Mouse (Mus musculus): ENCODE results near the gene Aldh3a1. TPM values are rescaled to one million over a fixed set of nuclear protein-coding genes. Genes with fewer than 3 reads are reported as not detected.
"Not testable (repeated sequence)": the region's sequence is repeated elsewhere in the genome, so short reads cannot be mapped to it uniquely, and the experiment has no call there.

The Aldh3a1 gene
- polyA plus RNA-seq, 1 experiment from 2014 or later, result 0.19 TPM

DNA sequence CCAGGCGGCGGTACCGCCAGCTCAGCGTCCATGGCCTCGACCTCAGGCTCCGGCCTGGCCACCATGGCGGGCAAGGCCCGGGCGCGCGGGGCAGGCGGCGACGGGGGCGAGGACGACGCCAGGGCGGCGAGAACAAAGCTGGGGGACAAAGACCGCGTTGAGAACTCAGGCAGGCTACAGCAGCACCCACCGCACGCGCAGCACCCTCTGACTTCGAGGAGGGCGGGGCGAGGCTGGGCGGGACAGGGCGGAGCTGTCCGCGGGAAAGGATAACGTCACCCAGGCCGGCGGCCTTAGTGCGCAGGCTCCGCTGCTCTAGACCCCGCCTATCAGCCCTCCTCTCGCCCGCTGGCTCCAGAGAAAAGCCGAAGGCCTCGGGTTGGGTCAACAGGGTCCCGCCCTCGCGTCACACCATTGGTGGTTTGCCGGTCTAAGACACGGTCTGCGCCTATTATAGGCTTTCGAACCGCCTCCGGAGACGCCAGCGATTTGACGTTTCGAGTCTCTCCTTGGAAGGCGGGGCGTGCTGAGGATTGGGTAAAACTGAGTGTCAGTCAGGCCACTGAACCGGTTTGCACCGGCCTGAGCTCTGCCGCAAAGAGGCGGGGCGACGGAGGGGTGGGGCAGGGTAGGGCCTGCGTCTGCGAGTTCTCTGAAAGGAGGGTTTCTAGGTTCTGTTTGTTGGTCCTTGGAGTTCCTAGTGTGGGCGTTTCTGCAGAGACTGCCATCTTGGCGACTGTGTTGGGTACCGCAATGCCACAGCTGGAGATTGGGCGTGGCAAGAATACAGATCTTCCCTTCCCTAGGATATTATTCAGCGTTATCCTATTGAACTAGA, 32.3 kb upstream of the Aldh3a1 start, which contains the start of gene Usp22:
TSS of gene Usp22 (minus strand) at position 235 of the 838 bp plus-strand sequence.
- Histone ChIP-seq H3K27ac (peak within 1 kb of the TSS; percentile 99), H3K4me1 (peaks cover 43% of the 10 kb centered on the region), H3K9ac (peak within 1 kb of the TSS; percentile 100), H3K36me3 (replicated peaks) (no peaks in the 10 kb centered on the region), H3K4me2 (peak within 1 kb of the TSS; percentile 73), H3K27me3 (replicated peaks) (no peaks in the 10 kb centered on the region), H3K9me3 (no peaks in the 10 kb centered on the region), H3K4me3 (peak within 1 kb of the TSS; percentile 82)
- ATAC-seq (replicated peaks), result peak; percentile 97
- under 1% methylated on average over 69 of the region's 69 CpGs for WGBS

DNA sequence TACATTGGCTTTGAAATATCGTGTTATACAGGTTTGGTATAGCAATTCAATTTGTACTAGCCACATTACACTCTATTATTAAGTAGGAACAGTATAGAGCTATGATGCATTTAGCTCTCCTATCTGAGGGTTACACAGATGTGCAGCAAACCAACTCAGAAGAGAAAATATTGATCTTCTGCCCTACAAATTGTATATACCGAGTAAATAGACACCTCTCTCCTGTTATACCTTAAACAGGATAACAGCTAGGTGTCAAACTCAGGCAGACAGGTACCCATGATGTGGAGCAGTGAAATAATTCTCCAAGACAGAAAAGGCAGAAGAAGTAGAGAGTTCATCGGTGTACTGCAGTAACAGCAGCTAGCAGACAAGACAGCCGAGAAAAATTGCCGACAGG, 31.6 kb upstream of the Aldh3a1 start:
- Histone ChIP-seq H3K9me3 (no peaks in the 10 kb centered on the region), H3K27me3 (replicated peaks) (no peaks in the 10 kb centered on the region), H3K9ac (no peak overlapping the region), H3K27ac (peak overlapping the region; percentile 99), H3K4me1 (peaks cover 36% of the 10 kb centered on the region), H3K4me3 (peak overlapping the region; percentile 82), H3K36me3 (replicated peaks) (no peaks in the 10 kb centered on the region), H3K4me2 (peak overlapping the region; percentile 73)
- 64% methylated on average over 5 of the region's 5 CpGs for WGBS
- ATAC-seq (replicated peaks), result no peak

DNA sequence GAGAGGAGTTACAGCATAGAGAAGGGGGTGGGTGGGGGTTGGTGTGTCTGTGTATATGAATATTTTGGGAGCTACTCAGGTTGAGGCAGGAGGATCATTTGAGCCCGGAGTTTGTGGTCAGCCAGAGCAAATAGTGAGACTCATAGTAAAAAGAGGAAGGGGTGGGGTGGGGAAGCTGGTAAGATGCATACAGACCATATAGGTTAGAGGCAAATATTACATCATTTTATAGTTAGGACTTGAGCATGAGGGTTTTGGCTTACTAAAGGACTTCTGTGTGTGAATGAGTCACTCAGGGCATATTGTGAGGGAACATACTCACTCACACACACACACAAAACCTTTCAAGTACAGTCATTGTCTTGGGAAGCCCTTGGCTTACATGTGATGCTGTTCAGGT, 31.0 kb upstream of the Aldh3a1 start:
- Histone ChIP-seq H3K4me1 (peaks cover 30% of the 10 kb centered on the region), H3K9ac (no peak overlapping the region), H3K36me3 (replicated peaks) (no peaks in the 10 kb centered on the region), H3K4me3 (no peak overlapping the region), H3K27me3 (replicated peaks) (no peaks in the 10 kb centered on the region), H3K9me3 (no peaks in the 10 kb centered on the region), H3K4me2 (peak overlapping the region; percentile 73; the same call in 1 of the 2 replicates), H3K27ac (peak overlapping the region; percentile 99)
- 93% methylated on average over 1 of the region's 1 CpGs for WGBS
- no peak for ATAC-seq (replicated peaks)

DNA sequence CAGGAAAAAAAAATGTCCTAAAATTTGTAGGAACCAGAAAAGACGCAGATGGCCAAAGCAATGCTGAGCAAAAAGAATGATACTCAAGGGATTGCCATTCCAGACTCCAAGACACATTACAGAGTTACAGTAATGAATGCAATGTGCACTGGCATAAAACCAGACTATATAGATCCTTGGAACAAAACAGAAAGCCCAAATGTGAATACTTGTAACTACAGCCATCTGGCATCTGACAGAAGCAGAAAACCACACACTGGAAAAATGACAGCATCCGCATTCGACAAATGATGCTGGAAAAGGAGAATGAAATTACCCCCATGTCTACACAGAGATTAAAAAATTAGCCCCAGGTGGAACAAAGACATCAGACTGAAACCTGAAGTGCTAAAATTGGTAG, 27.0 kb upstream of the Aldh3a1 start:
- peaks cover 8% of the 10 kb centered on the region; the same call in 1 of the 2 replicates for H3K4me1 ChIP-seq
- no peak for ATAC-seq (replicated peaks)
- WGBS, result 84% methylated on average over 3 of the region's 3 CpGs
- no peak overlapping the region for H3K4me3 ChIP-seq
- no peak overlapping the region for H3K9ac ChIP-seq
- H3K36me3 ChIP-seq (replicated peaks), result no peaks in the 10 kb centered on the region
- H3K27me3 ChIP-seq (replicated peaks), result no peaks in the 10 kb centered on the region
- H3K27ac ChIP-seq, result no peak overlapping the region
- no peak overlapping the region for H3K4me2 ChIP-seq
- no peaks in the 10 kb centered on the region for H3K9me3 ChIP-seq

DNA sequence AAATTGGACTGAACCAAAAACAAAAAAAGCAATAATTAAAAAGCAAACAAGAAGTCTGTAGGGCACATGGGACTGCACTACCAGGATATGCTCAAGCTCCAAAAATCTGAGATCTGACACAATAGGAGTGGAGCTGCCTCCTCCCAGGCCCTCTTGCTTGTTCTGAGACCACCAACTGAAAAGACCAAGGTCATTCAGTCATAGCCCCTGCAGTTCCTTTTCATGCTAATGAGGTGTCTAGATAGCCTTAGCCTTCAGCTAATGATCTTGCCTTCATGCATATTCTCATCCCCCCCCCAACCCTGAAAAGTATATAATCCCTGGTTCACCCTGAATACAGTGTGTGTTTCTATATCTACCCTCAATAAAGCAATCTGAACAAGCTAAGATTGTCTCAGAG, 25.7 kb upstream of the Aldh3a1 start:
- H3K36me3 ChIP-seq (replicated peaks), result no peaks in the 10 kb centered on the region
- H3K4me1 ChIP-seq, result no peaks in the 10 kb centered on the region
- no peak overlapping the region for H3K4me3 ChIP-seq
- H3K27ac ChIP-seq, result no peak overlapping the region
- ATAC-seq (replicated peaks), result no peak
- H3K9ac ChIP-seq, result no peak overlapping the region
- no peak overlapping the region for H3K4me2 ChIP-seq
- H3K27me3 ChIP-seq (replicated peaks), result no peaks in the 10 kb centered on the region
- no peaks in the 10 kb centered on the region for H3K9me3 ChIP-seq

DNA sequence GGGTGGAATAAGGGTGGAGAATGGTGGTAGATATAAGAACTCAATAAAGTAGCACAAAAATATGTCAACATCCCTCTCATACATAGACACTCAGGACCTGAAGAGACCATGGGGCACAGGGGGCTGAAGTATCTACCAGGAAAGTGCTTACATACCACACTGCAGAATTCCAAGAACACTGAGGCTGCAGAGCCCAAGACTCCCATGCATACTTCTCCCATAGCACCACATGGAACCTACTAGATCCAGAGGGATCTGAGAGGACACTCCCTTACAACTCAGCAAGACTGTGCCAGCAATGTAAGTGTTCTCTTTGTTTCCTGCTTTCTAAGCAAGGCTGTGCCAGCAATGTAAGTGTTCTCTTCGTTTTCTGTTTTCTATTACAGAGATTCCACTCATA, 23.5 kb upstream of the Aldh3a1 start:
- 91% methylated on average over 1 of the region's 1 CpGs for WGBS
- no peaks in the 10 kb centered on the region for H3K4me1 ChIP-seq
- H3K27ac ChIP-seq, result no peak overlapping the region
- H3K27me3 ChIP-seq (replicated peaks), result no peaks in the 10 kb centered on the region
- no peak for ATAC-seq (replicated peaks)
- no peaks in the 10 kb centered on the region for H3K36me3 ChIP-seq (replicated peaks)
- no peaks in the 10 kb centered on the region for H3K9me3 ChIP-seq
- no peak overlapping the region for H3K9ac ChIP-seq
- no peak overlapping the region for H3K4me3 ChIP-seq
- H3K4me2 ChIP-seq, result no peak overlapping the region

DNA sequence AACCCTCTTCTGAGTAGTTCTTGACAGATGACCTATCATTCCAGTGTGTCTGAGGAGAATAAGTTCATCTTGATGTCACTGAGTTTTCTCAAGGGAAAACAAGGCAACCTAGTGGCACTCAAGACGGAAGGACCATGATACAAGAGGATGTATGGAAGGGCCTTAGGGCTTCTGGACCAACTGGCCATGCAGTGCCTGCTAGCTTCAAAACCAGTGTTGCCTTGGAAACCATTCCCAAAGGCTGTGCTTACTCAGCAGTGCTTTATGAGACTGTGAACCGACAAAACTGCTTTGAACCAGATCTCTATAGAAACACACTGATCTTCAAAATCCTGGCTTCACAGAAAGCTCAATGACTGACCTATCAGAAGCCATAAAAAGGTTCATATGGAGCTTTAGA, 16.6 kb upstream of the Aldh3a1 start:
- no peaks in the 10 kb centered on the region; the same call in 1 of the 2 replicates for H3K27me3 ChIP-seq (replicated peaks)
- H3K36me3 ChIP-seq (replicated peaks), result no peaks in the 10 kb centered on the region
- H3K4me1 ChIP-seq, result no peaks in the 10 kb centered on the region
- H3K9me3 ChIP-seq, result no peaks in the 10 kb centered on the region
- ATAC-seq (replicated peaks), result no peak
- no peak overlapping the region for H3K27ac ChIP-seq
- no peak overlapping the region for H3K4me3 ChIP-seq
- no peak overlapping the region for H3K4me2 ChIP-seq
- H3K9ac ChIP-seq, result no peak overlapping the region
- WGBS, result 39% methylated on average over 2 of the region's 2 CpGs

DNA sequence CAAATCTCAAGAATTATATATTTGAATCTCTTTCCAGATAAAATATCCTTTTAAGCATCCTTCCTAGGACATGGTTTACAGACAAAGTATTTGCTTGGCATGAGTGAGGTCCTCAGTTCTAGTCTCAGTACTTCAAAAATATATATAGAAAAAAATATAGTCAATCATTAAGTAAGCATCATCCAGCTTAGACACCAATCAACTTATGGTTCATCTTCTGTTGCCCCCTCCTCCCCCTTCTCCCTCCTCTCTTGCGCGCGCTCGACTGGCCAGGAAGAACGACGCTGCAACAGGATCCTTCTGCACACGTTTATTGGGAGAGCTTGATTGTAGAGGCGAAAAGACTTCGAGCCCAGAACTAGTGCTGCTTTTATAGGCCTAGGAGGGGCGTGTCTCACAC, 15.2 kb upstream of the Aldh3a1 start:
- 92% methylated on average over 7 of the region's 10 CpGs for WGBS
- not testable (repeated sequence) for ATAC-seq (replicated peaks); H3K4me2 ChIP-seq; H3K4me1 ChIP-seq; H3K27ac ChIP-seq; H3K36me3 ChIP-seq (replicated peaks); H3K9ac ChIP-seq; H3K27me3 ChIP-seq (replicated peaks); H3K4me3 ChIP-seq; H3K9me3 ChIP-seq

DNA sequence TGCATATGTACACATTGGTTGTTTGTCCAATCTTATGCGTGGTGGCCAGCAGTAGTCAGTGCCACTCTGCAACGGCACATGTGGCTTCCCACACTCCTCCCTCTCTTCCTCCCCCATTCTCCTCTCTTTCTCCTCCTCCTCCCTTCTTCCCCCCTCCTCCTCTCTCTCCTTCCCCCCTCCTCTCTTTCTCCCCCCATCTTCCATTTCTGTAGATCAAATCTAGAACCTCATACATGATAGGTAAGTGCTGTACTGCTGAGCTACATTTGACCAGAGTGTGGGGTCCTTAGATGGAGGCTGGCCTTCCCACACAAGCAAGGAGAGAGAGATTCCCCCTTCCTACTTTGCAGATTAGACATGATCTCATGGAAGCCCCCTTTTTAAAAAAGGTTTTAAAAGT, 14.6 kb upstream of the Aldh3a1 start:
- H3K9ac ChIP-seq, result no peak overlapping the region
- ATAC-seq (replicated peaks), result no peak
- 100% methylated on average over 2 of the region's 2 CpGs for WGBS

DNA sequence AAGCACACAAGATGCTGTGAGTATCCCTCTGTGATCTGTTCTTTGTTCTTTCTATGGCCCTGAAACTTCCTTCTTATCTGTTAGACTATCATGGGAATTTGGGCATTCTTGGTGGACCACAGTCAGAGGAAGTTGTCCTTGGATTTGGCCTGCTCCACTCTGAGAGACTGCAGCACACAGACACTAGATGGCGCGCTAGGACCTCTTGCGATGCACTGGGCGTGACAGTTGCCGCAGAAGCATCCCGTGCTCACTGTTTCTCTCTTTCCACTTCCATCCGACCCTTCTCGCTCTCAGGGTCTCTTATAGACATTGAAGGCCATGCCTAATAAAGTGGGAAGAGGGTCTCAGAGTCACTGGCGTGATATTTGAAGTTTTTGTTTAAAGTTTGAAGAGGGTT, 13.9 kb upstream of the Aldh3a1 start:
- no peak for ATAC-seq (replicated peaks)
- H3K4me1 ChIP-seq, result no peaks in the 10 kb centered on the region
- H3K36me3 ChIP-seq (replicated peaks), result no peaks in the 10 kb centered on the region

More for the DNA sequence above, 14.6 kb upstream of the Aldh3a1 start:
- H3K27ac ChIP-seq, result no peak overlapping the region
- no peaks in the 10 kb centered on the region for H3K4me1 ChIP-seq
- H3K4me3 ChIP-seq, result no peak overlapping the region
- no peaks in the 10 kb centered on the region for H3K36me3 ChIP-seq (replicated peaks)
- H3K27me3 ChIP-seq (replicated peaks), result no peaks in the 10 kb centered on the region; the same call in 1 of the 2 replicates
- H3K4me2 ChIP-seq, result no peak overlapping the region
- no peaks in the 10 kb centered on the region for H3K9me3 ChIP-seq

DNA sequence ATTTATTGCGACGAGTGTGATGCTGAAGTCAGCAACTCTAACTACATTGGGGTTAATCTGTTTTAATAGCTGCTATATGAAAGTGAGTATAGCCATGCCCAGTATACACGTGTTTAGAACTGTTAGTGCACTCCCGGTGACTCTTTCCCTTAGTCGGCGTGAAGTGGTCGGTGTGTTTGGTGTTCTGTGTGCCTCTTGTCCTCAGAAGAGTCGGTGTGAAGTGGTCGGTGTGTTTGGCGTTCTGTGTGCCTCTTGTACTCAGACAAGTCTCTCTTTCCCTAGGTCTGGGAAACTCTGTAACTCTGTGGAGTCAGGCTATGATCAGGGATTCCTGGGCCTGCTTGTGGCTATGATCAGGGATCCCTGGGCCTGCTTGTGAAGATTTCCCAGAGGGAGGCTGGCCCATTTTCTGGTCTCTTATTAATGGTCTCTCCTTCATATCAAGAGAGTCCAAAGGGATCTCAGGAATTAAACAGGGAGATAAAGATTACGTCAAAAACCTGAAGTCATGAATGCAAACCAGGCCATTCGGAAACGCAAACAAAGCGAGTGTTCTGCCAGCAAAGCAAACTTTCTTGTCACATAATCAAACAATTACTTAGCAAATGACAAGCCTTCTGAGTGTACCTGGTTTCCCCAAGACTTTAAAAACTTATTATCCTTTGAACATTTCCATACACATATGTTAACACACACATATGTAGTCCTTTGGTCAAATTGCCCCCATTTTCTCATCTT, 10.6 kb upstream of the Aldh3a1 start:
- no peaks in the 10 kb centered on the region for H3K36me3 ChIP-seq (replicated peaks)

More for the DNA sequence above, 13.9 kb upstream of the Aldh3a1 start:
- H3K27ac ChIP-seq, result no peak overlapping the region
- H3K4me2 ChIP-seq, result no peak overlapping the region
- no peaks in the 10 kb centered on the region for H3K9me3 ChIP-seq
- no peaks in the 10 kb centered on the region; the same call in 1 of the 2 replicates for H3K27me3 ChIP-seq (replicated peaks)
- WGBS, result 14% methylated on average over 9 of the region's 9 CpGs
- no peak overlapping the region for H3K4me3 ChIP-seq
- H3K9ac ChIP-seq, result no peak overlapping the region

DNA sequence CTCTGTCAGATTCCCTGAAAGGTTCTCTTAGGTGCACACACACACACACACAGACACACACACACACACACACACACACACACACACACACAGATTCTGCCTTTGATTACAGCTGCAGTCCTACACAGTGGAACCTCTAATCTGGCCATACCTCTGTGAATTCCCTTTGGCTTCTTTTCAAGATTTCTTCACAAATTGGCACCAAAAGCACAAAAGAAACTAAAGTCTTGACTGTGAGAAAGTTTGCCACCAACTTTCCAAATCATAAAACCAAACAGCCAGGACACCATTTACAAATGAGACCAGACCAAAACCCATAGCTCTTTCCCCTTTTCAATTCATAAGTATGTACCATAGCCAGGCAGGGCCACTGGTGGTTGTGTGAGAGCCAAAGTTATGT, 9.4 kb upstream of the Aldh3a1 start:
- Histone ChIP-seq H3K4me1 (no peaks in the 10 kb centered on the region), H3K9me3 (no peaks in the 10 kb centered on the region), H3K9ac (no peak overlapping the region), H3K4me2 (no peak overlapping the region), H3K27ac (no peak overlapping the region), H3K36me3 (replicated peaks) (no peaks in the 10 kb centered on the region), H3K4me3 (no peak overlapping the region), H3K27me3 (replicated peaks) (no peaks in the 10 kb centered on the region; the same call in 1 of the 2 replicates)
- no peak for ATAC-seq (replicated peaks)

More for the DNA sequence above, 10.6 kb upstream of the Aldh3a1 start:
- H3K9me3 ChIP-seq, result no peaks in the 10 kb centered on the region
- H3K27ac ChIP-seq, result no peak overlapping the region
- H3K9ac ChIP-seq, result no peak overlapping the region
- H3K27me3 ChIP-seq (replicated peaks), result no peaks in the 10 kb centered on the region; the same call in 1 of the 2 replicates
- H3K4me1 ChIP-seq, result no peaks in the 10 kb centered on the region
- no peak overlapping the region for H3K4me2 ChIP-seq
- no peak for ATAC-seq (replicated peaks)
- 86% methylated on average over 14 of the region's 14 CpGs for WGBS
- H3K4me3 ChIP-seq, result no peak overlapping the region

Measured in midbrain, embryonic 15.5 days (tissue).